Mouse (Mus musculus) stomach, embryonic 15.5 days (tissue): ENCODE results near the gene Cwh43. TPM values are rescaled to one million over a fixed set of nuclear protein-coding genes. Genes with fewer than 3 reads are reported as not detected.
A peak's percentile ranks its signal among the peaks of the same experiment; 100 is the strongest.
"Not testable (repeated sequence)": the region's sequence is repeated elsewhere in the genome, so short reads cannot be mapped to it uniquely, and the experiment has no call there.

Experiments
- ATAC-seq: fragments of 200-750 bp; cut with Nextera tagmentation; 2 replicates; pipeline ENCODE4 v1.8.0; 2017; ENCODE audit warnings: low read depth, moderate number of reproducible peaks, moderate TSS enrichment; ENCODE audit not compliant: insufficient read depth, low FRiP score
- H3K27ac ChIP-seq: fragments of 300-500 bp; sonication (generic); 2 replicates; pipeline ENCODE4 v1.5.1; 2015; ENCODE audit warnings: mild to moderate bottlenecking, inconsistent platforms
- H3K27me3 ChIP-seq: fragments of 300-500 bp; sonication (generic); replicated peaks from 2 replicates; pipeline ENCODE4 v1.6.1; 2015; ENCODE audit warnings: inconsistent platforms
- H3K36me3 ChIP-seq: fragments of 300-500 bp; sonication (generic); 2 replicates; pipeline ENCODE4 v1.6.1; 2015; ENCODE audit warnings: inconsistent platforms
- H3K4me1 ChIP-seq: fragments of 300-500 bp; sonication (generic); 2 replicates; pipeline ENCODE4 v1.6.1; 2015; ENCODE audit warnings: inconsistent platforms
- H3K4me2 ChIP-seq: fragments of 300-500 bp; sonication (generic); 2 replicates; pipeline ENCODE4 v1.6.1; 2015; ENCODE audit warnings: mild to moderate bottlenecking, inconsistent platforms
- H3K4me3 ChIP-seq: fragments of 300-500 bp; sonication (generic); replicated peaks from 2 replicates; pipeline ENCODE4 v1.5.1; 2015; ENCODE audit warnings: inconsistent platforms
- H3K9ac ChIP-seq: fragments of 300-500 bp; sonication (generic); 2 replicates; pipeline ENCODE4 v1.6.1; 2015; ENCODE audit warnings: inconsistent platforms
- H3K9me3 ChIP-seq: fragments of 300-500 bp; sonication (generic); 2 replicates; pipeline ENCODE4 v1.6.1; 2016; ENCODE audit warnings: inconsistent platforms
- WGBS: fragments of 180-500 bp; shearing (Covaris S2); methylation state at CpG from one replicate; pipeline ENCODE4 v1.1.7; 2015; 5-methylcytosine and 5-hydroxymethylcytosine counted together
- polyA plus RNA-seq: library from polyadenylated mRNA; unstranded; fragments of >200 nt; fragmentation: Nextera tagmentation; extraction: Ambion mirVana; gene quantifications from 2 replicates; pipeline ENCODE4 v1.2.1, GENCODE M21; 2015

The Cwh43 gene
- polyA plus RNA-seq, 1 experiment from 2014 or later: 1.9 TPM

- Histone ChIP-seq H3K36me3 (no peaks in the 10 kb centered on the region), H3K4me1 (no peaks in the 10 kb centered on the region), H3K4me3 (no peak overlapping the region), H3K27me3 (no peaks in the 10 kb centered on the region), H3K9ac (no peak overlapping the region), H3K4me2 (no peak overlapping the region), H3K9me3 (no peaks in the 10 kb centered on the region), H3K27ac (no peak overlapping the region)
- no peak for ATAC-seq
- WGBS: 70% methylated on average over 9 of the region's 9 CpGs
Observed at GRCm38 (mm10) chr5:73442176-73442575, 36.3 kb downstream of the Cwh43 start.

- Histone ChIP-seq H3K36me3 (no peaks in the 10 kb centered on the region), H3K4me3 (no peak overlapping the region), H3K9me3 (no peaks in the 10 kb centered on the region), H3K27ac (no peak overlapping the region), H3K9ac (no peak overlapping the region), H3K4me2 (no peak overlapping the region), H3K4me1 (no peaks in the 10 kb centered on the region; the same call in 1 of the 2 replicates), H3K27me3 (no peaks in the 10 kb centered on the region)
- ATAC-seq: no peak
- WGBS: 76% methylated on average over 1 of the region's 1 CpGs
Observed at GRCm38 (mm10) chr5:73450276-73450675, 44.4 kb downstream of the Cwh43 start.

- WGBS: 45% methylated on average over 2 of the region's 2 CpGs
- Histone ChIP-seq H3K36me3 (no peaks in the 10 kb centered on the region), H3K9me3 (no peaks in the 10 kb centered on the region), H3K27ac (peak overlapping the region; percentile 59), H3K9ac (no peak overlapping the region), H3K4me3 (no peak overlapping the region), H3K27me3 (no peaks in the 10 kb centered on the region), H3K4me2 (no peak overlapping the region), H3K4me1 (no peaks in the 10 kb centered on the region; the same call in 1 of the 2 replicates)
- ATAC-seq: no peak
Observed at GRCm38 (mm10) chr5:73454502-73455306, 48.8 kb downstream of the Cwh43 start.

GRCm38 (mm10) chr5:73455307-73455687 is 49.4 kb downstream of the Cwh43 start:
- WGBS: 61% methylated on average over 5 of the region's 5 CpGs
- Histone ChIP-seq H3K27me3 (no peaks in the 10 kb centered on the region), H3K4me2 (no peak overlapping the region), H3K4me1 (no peaks in the 10 kb centered on the region; the same call in 1 of the 2 replicates), H3K9ac (no peak overlapping the region), H3K36me3 (no peaks in the 10 kb centered on the region), H3K4me3 (no peak overlapping the region), H3K9me3 (no peaks in the 10 kb centered on the region), H3K27ac (no peak overlapping the region)
- no peak for ATAC-seq

- Histone ChIP-seq H3K27ac (peak overlapping the region; percentile 11; the same call in 1 of the 2 replicates), H3K4me1 (0 out of 2 replicates have a peak, but pooled peaks cover 4% of the 10 kb centered on the region), H3K27me3 (no peaks in the 10 kb centered on the region), H3K36me3 (no peaks in the 10 kb centered on the region), H3K4me2 (no peak overlapping the region), H3K4me3 (no peak overlapping the region), H3K9me3 (no peaks in the 10 kb centered on the region), H3K9ac (no peak overlapping the region)
- no peak for ATAC-seq
- 48% methylated on average over 16 of the region's 16 CpGs for WGBS
Observed at GRCm38 (mm10) chr5:73468462-73469433, 62.9 kb downstream of the Cwh43 start.

DNA sequence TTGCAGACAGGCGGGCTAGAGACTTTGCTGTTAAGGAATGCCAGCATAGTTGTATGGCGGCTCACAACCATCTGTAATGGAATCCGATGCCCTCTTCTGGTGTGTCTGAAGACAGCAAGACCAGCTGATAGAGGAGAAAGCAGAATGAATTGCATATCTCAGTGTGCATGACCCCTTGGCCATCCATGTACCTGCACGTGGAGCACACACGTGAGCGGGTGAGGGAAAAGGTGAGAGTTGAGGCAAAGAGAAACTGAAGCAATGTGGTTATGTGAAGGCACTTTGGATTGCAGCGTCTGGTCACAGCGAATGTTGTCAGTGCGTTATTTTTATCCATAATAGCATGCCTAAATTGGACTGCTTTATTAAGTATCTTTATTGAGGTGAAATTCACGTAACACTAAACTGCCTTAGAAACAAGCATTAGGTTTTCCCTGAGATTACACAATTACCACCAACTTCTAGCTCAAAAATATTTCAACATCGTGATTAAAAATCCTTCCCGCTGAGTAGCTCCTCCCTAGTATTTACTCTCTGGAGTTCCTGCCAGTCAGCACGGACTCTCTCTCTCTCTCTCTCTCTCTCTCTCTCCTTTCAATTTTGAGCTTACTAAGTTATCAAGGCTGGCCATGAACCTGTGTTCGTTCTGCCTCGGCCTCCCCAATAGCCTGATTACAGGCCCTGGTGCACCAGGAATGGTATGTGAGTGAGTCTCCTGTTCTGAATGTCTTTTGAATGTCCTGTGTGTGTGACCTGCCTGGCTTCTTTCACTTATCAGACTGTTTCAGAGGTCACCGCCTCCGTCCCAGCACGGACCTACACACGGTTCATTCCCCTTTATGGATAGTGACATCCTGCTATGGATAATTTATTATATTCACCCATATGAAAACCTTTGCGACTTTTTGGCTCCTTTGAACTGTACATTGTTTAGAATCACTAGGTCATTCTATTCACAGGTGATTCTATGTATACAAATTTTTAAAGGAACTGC is 68.8 kb downstream of the Cwh43 start:
- no peak for ATAC-seq
- Histone ChIP-seq H3K27me3 (no peaks in the 10 kb centered on the region), H3K27ac (no peak overlapping the region), H3K9me3 (no peaks in the 10 kb centered on the region), H3K9ac (no peak overlapping the region), H3K36me3 (no peaks in the 10 kb centered on the region), H3K4me1 (no peaks in the 10 kb centered on the region), H3K4me3 (no peak overlapping the region), H3K4me2 (no peak overlapping the region)
- 71% methylated on average over 20 of the region's 20 CpGs for WGBS

DNA sequence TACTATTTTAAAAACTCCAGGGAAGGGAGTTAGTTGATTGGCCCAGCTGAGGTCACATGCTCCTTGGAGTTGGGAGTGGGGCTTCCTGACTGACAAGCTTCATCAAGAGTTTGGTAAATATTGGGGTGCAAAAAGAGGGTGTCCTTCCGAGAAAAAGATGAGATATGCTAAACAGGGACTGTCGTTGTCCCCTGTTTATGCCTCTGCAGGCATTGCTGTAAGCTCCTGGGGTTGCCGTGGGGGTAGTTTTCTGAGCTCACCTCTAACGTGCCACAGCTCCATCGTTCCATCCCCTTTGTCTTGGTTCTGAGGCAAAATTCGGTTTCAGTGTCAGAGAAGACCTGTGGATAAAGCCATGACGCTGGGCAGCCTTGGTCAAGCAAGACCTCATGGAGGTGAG is 74.8 kb downstream of the Cwh43 start, which contains the start of gene Dcun1d4:
Dcun1d4 (plus strand) TSS at position 301 of the 400 bp plus-strand sequence.
- WGBS: 81% methylated on average over 7 of the region's 7 CpGs
- Histone ChIP-seq H3K36me3 (no peaks in the 10 kb centered on the region), H3K9me3 (no peaks in the 10 kb centered on the region), H3K4me1 (no peaks in the 10 kb centered on the region), H3K4me3 (no peak within 1 kb of the TSS), H3K27me3 (no peaks in the 10 kb centered on the region), H3K27ac (no peak within 1 kb of the TSS), H3K4me2 (no peak within 1 kb of the TSS), H3K9ac (no peak within 1 kb of the TSS)
- no peak for ATAC-seq

- H3K4me1 ChIP-seq: no peaks in the 10 kb centered on the region
- no peak overlapping the region for H3K9ac ChIP-seq
- WGBS: 78% methylated on average over 7 of the region's 7 CpGs
- H3K4me3 ChIP-seq: no peak overlapping the region
- no peaks in the 10 kb centered on the region for H3K36me3 ChIP-seq
- H3K27me3 ChIP-seq: no peaks in the 10 kb centered on the region
- no peak for ATAC-seq
- H3K4me2 ChIP-seq: no peak overlapping the region
- H3K9me3 ChIP-seq: no peaks in the 10 kb centered on the region
- H3K27ac ChIP-seq: no peak overlapping the region
Observed at GRCm38 (mm10) chr5:73481401-73481800, 75.5 kb downstream of the Cwh43 start.

- not testable (repeated sequence) for H3K27me3 ChIP-seq, H3K4me1 ChIP-seq, H3K36me3 ChIP-seq, H3K9ac ChIP-seq, H3K9me3 ChIP-seq, H3K27ac ChIP-seq, ATAC-seq, H3K4me2 ChIP-seq, H3K4me3 ChIP-seq
- WGBS: 77% methylated on average over 1 of the region's 1 CpGs
Observed at GRCm38 (mm10) chr5:73482381-73482780, 76.5 kb downstream of the Cwh43 start.

GRCm38 (mm10) chr5:73484016-73484615 is 78.2 kb downstream of the Cwh43 start:
- Histone ChIP-seq H3K27me3 (no peaks in the 10 kb centered on the region), H3K4me1 (no peaks in the 10 kb centered on the region), H3K36me3 (no peaks in the 10 kb centered on the region), H3K9ac (no peak overlapping the region), H3K9me3 (no peaks in the 10 kb centered on the region), H3K27ac (no peak overlapping the region), H3K4me2 (no peak overlapping the region), H3K4me3 (no peak overlapping the region)
- WGBS: 76% methylated on average over 5 of the region's 5 CpGs
- no peak for ATAC-seq

DNA sequence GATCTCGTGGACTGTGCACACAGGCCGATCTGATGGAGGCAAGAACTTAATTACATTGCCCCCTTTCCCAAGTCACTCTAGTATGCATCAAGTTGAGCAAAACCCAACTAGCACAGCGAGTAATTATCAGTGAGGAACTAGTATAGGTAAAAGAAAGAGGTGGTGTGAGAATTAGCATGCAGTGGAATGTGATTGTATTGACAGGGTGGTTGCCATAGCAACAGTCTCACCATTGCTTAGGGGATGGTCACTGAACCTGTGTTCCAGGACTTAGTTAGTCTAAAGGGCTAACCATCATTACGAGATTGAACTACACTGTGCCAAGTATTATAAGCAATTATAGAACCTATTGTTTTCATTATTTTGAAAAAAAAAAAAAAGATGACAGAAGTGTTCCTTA is 80.6 kb downstream of the Cwh43 start:
- Histone ChIP-seq H3K27ac (no peak overlapping the region), H3K4me2 (no peak overlapping the region), H3K27me3 (no peaks in the 10 kb centered on the region), H3K9me3 (no peaks in the 10 kb centered on the region), H3K4me1 (no peaks in the 10 kb centered on the region), H3K36me3 (no peaks in the 10 kb centered on the region), H3K9ac (no peak overlapping the region), H3K4me3 (no peak overlapping the region)
- 52% methylated on average over 4 of the region's 4 CpGs for WGBS
- no peak for ATAC-seq
